Mouse (Mus musculus) neutrophil, adult 5-6 weeks (primary cell): ENCODE data around the gene Gm43720. TPM values are rescaled to one million over a fixed set of nuclear protein-coding genes. Genes with fewer than 3 reads are reported as not detected.

Experiments
- ATAC-seq: fragments of 151-379, 151-347 bp; 2 replicates; pipeline ENCODE4 v1.8.0; 2017; ENCODE audit warnings: mild to moderate bottlenecking, moderate TSS enrichment; ENCODE audit not compliant: insufficient number of reproducible peaks, poor library complexity, low FRiP score, severe bottlenecking; ENCODE audit errors: extremely low read depth
- total RNA-seq: library from RNA; stranded (forward); fragments of 200-1000 nt; gene quantifications from 2 replicates; pipeline ENCODE4 v1.2.3, GENCODE M21; 2017

The Gm43720 gene
- total RNA-seq, result not detected in 2 replicates

DNA sequence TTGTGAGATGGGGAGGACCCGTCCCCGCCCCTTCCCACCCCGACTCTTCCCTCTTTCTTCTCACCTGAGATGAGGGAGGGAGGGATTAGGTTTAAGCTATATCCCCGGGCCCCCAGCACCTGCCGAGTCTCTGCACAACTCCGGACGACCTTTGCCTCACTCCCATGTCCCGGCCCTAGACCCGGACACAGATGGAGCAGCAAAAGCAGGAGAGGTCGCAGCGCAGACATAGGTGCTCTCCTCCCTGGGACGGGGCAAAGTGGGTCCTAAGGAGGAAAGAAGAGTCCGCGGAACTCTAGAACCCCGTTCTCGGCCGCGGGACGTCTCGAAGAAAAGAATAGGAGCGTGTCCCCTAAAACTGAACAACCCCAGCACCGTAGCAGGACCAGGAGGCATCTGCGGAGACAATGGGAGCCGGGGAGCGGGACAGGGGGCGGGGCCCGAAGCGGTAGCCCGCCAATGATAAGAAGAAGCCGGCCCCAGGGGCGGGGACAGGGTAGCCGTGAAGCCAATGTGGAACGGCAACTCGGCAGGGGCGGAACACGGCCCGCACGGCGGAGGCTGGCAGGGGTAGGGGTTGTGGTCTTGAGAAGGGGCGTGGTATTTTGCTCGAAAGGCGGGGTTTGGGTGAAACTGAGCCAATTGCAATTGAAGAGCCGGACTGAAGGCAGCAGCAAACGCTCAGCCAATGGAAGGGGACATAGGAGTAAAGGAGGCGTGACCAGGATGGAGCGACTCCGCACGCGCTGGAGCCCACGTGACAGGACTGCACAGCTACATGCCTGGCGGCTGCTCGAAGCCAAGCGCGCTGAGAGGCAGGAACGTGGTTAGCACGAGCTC, at the start of gene Gm43720, which contains the start of the genes Gpc2 and Stag3:
Gene Gm43720, minus strand, starts transcription at position 374 of the 840 bp plus-strand sequence.
Gene Gpc2, minus strand, starts transcription at position 421 of the 840 bp plus-strand sequence.
Gene Stag3, plus strand, starts transcription at position 656 of the 840 bp plus-strand sequence.
- ATAC-seq, result peak; percentile 92

GRCm38 (mm10) chr5:138312795-138313194, 33.0 kb upstream of the Gm43720 start:
- ATAC-seq, result no peak

DNA sequence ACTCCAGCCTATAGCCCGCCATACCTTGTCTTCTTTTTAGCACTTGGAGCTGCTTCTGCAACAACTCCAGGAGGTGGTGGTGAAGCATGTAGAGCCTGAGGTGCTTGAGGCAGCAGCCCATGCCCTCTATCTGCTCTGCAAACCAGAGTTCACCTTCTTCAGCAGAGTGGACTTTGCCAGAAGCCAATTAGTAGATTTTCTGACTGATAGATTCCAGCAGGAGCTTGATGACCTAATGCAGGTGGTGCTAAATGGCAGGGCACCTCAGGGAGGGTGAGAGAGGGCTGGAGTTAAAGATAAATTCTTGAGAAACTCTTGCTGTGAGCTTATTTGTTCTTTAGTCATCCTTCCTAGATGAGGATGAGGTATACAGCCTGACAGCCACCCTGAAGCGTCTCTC, 19.9 kb upstream of the Gm43720 start:
- no peak for ATAC-seq

DNA sequence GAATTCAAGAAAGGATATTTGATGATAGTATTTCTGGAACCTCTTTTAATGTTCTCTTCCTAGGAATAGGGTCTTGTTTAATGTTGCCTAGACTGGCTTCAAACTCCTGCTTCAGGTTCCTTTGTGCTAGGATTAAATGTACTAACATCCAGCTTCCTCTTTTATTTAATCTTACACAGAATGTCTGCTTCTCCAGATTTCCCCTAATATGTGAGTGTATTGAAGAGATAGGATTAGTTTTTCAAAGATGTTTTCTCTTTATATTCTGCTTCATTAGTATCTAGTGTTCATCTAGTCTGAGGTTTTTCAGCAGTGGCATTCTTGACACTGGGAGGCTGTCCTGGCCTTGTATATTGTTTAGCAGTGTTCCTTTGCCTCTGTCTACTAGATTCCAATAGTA, 14.4 kb upstream of the Gm43720 start:
- no peak for ATAC-seq

- ATAC-seq, result no peak
Measured at GRCm38 (mm10) chr5:138291638-138292037, 11.9 kb upstream of the Gm43720 start.

- no peak for ATAC-seq
Measured at GRCm38 (mm10) chr5:138287861-138288260, 8.1 kb upstream of the Gm43720 start.

DNA sequence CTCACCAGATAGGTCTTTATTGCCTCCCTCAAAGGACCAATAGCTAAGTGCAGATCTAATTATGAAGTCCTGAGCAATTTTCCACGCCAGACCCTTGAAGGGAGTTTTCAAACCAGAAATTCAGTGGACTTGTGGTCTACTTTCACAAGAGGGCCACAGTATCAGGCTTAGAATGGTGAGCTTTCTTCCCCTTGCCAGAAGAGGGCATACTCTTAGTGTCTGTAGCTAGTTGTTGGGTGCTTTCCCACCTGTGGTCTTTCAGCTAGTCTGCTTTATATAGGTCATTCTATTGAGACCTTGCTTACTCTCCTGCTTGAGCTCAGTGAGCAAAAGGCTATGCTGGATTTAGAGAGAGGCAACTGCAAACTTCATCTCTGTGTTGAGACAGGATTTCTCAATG, 3.8 kb upstream of the Gm43720 start:
- no peak for ATAC-seq

DNA sequence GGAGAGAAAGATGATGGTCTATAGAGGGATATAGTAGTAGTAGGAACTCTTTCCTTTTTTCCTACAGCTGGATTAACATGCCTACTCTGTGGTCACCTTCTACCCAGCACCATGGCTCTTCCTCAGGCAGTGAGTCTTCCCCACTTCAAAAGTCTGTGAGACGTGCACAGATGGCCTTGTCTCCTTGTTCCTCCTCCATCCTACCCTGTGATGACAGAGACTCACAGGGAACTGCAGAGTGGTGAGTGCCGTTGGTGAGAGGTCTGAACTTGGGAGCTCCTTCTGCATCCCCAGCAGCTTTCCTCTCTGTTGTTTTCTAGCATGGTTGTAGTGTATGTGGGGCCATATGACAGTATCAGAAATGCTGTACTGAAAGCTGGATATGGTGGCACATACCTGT, 2.0 kb upstream of the Gm43720 start:
- no peak for ATAC-seq

DNA sequence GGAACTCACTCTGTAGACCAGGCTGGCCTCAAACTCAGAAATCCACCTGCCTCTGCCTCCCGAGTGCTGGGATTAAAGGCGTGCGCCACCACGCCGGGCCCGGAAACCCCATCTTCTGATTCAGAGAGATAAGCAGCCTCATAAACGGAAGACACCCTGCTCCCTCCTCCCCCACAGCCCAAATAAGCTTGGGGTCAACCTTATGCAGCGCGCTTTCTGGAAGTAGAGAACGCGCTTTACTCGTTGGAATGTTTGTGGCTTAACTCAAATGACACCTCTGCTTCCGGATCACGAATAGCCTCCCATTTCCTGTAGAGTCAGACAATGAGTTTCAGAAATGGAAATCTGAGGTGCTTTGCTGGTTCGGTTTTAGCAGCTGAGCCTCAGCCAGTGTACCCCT, 1.1 kb upstream of the Gm43720 start:
- ATAC-seq, result no peak

DNA sequence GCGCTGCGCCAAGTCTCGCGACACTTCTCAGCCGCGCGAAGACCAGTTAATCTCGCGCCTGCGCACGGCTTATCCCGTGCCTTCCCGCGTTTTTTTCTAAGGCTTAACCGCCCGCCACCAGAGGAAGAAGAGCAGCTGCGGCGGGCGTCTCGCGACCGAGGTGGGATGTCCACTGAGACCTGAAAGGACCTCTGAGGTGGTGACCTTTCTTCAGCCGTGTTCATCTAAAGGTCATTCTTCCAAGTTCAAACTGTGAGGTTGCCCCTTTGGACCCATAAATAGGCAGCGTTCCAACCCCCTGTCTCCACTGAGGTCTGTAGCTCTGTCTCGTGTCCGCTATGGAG, 639 bp upstream of the Gm43720 start:
- no peak for ATAC-seq

DNA sequence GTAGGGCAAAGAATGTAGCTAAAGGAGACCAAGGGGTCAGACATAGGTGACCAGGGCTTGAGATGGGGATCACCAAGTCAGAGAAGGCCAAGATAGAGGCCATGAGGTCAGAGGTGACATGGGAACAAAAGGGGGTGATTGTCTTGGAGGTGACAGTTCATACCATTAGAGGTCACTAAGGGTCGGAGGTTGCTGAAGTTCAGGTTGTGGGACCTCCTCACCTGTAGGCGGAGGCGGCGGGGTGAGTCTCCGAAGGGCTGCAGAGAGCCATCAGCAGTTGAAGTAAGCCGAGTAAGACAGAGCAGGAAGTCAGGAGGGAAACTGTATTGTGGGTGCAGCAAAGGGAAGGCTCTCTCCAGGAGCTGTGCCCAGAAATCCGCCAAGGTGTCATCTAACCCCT, 1.8 kb downstream of the Gm43720 start:
- ATAC-seq, result no peak

DNA sequence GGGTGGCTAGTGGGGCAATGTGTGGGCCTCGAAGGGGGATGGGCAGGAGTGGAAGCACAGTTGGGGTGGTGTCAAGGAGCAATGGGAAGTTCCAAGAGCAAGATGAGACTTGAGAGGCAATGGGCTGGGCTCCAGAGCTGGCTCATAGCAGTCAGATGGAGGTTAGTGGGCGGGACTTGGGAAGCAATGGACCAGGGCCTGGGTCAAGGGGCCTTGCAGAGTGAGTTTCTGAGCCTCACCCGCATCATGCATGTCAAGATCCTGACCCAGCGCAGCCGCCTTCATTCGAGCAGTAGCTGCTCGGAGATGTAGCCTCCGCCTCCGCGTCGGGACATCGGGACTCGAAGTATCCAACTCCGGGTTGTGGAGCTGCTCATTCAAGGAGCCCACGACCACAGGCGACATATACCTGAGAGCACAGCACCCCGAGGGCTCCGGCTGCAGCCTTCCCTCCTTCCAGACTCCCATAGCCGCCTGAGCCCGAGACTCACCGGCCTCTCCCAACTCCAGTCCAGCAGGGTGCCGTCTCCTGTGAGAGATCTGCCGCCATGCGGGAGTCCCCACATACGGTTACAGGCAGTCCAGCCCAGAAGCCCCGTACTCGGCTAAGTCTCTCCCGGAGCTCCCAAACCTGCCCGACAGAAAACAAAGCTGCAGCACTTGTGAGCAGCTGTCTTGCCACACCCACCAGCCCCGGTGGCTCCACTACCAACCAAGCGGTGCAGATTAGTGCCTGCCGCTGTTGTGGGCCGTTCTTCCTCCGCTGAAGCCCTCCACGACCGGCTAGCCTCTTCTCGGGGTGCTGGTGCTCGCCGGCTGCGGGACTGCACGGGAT, 4.3 kb downstream of the Gm43720 start:
- no peak for ATAC-seq

DNA sequence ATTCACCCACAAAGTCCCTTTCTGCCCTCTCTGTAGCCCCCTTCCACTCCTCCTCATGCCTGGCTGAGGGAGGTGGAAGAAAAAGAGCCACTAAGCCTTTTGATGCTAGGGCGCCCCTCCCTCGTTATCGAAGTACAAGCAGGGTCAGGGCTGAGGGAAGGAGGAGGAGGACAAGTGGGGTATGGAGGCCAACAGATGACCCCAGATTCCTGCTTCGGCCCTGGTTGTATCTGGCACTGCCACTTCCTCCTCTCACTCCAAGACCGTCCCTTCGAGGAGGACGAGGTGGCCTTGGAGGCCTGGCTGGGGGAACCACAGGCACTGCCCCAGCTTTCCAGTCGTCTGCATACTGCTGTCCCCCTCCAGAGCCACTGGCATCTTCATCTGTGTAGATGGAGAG, 5.6 kb downstream of the Gm43720 start:
- no peak for ATAC-seq

DNA sequence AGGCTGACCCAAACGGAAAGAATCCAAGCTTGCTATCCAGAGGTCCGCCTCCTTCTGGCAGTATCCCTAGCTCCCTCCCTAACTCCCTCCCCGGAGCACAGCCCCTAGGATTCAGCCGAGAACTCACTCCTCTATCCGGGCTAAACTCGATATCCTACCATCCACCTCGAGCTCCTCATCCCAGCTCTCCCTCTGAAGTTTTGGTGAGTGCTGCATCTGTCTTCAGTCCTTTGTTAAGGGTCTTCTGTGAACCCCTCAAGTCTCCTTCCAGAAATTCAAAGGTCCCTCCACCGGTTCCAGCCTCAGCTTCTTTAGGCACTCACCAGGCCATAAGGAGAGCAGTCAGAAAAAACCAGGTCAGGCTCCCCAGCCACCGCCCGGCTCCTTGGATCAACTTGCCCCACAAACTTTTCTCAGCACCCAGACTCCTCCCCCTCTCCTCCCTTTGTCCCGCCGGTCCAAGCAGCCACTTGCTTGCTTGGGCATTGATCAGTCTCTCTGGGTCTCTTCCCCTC, 7.3 kb downstream of the Gm43720 start, which contains the start of gene Gal3st4:
Gene Gal3st4, minus strand, starts transcription at position 432 of the 515 bp plus-strand sequence.
- ATAC-seq, result no peak

GRCm38 (mm10) chr5:138271232-138271631, 8.5 kb downstream of the Gm43720 start:
- no peak for ATAC-seq

DNA sequence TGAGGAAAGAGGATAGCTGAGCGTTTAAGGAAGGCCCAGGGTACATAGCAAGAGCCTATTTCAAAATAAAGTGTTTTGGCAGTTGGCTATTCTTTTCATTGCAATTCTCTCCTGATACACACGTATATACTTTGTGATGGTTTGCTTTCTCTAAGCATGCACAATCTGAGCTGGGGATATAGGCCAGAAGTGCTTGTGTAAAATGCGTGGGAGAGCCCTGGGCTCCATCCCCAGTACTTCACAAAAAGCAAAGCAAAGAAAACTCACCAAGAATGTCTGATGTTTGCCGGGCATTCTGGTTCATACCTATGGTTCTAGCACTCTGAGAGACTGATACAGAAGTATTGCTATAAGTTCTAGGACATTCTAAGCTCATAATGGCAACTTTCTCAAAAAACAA, 10.8 kb downstream of the Gm43720 start:
- no peak for ATAC-seq

GRCm38 (mm10) chr5:138267114-138267513, 12.6 kb downstream of the Gm43720 start:
- ATAC-seq, result no peak

DNA sequence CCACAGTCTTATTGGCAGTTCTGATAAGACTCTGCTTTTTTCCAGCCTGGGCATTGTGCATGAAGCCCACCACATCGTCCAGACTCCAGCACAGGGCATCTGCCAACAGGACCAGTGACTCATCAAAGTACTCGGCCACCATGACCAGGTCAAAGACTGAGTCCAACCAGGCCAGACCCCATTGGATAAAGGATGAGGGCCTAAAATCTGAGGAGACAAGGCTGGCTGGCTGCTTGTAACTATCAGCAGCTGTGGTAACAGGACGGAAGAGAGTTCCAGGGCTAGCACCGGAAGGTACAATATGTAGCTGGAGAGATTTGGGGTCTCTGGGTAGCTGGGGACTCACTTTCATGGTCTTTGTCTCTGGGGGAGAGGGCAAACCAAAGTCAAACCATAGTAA, 14.0 kb downstream of the Gm43720 start:
- ATAC-seq, result no peak

- ATAC-seq, result no peak
Measured at GRCm38 (mm10) chr5:138264207-138264578, 15.6 kb downstream of the Gm43720 start.
